Mouse (Mus musculus) embryonic facial prominence, embryonic 14.5 days (tissue): ENCODE measurements at regions not wholly inside any gene's neighbourhood (a gene's known extent, or its start where the extent isn't known, plus 50 kb on each side); places are given as distances from the start of the nearest gene placed in this dataset.

Experiments
- ATAC-seq: fragments of 200-750 bp; cut with Nextera tagmentation; 2 replicates; pipeline ENCODE4 v1.8.0; 2017; ENCODE audit warnings: low read depth, moderate number of reproducible peaks, moderate TSS enrichment
- DNase-seq: peaks from one replicate; pipeline ENCODE4 v3.0.0-alpha.2; 2015; ENCODE audit warnings: low spot score
- H3K27ac ChIP-seq: fragments of 300-500 bp; sonication (generic); replicated peaks from 2 replicates; pipeline ENCODE4 v1.5.1; 2014; ENCODE audit warnings: low read depth, mild to moderate bottlenecking, low read length, moderate library complexity
- H3K27me3 ChIP-seq: fragments of 300-500 bp; sonication (generic); replicated peaks from 2 replicates; pipeline ENCODE4 v1.6.1; 2014; ENCODE audit warnings: low read length; ENCODE audit not compliant: control insufficient read depth, insufficient read depth
- H3K36me3 ChIP-seq: fragments of 300-500 bp; sonication (generic); 2 replicates; pipeline ENCODE4 v1.6.1; 2014; ENCODE audit warnings: low read length, mixed read lengths; ENCODE audit not compliant: control insufficient read depth, insufficient read depth
- H3K4me1 ChIP-seq: fragments of 300-500 bp; sonication (generic); 2 replicates; pipeline ENCODE4 v1.6.1; 2014; ENCODE audit warnings: antibody characterized with exemption, low read length; ENCODE audit not compliant: control insufficient read depth, insufficient read depth
- H3K4me2 ChIP-seq: fragments of 300-500 bp; sonication (generic); 2 replicates; pipeline ENCODE4 v1.6.1; 2014; ENCODE audit warnings: low read depth, mild to moderate bottlenecking, low read length, moderate library complexity, mixed read lengths
- H3K4me3 ChIP-seq: fragments of 300-500 bp; sonication (generic); 2 replicates; pipeline ENCODE4 v1.5.1; 2014; ENCODE audit warnings: low read depth, mild to moderate bottlenecking, low read length
- H3K9ac ChIP-seq: fragments of 300-500 bp; sonication (generic); 2 replicates; pipeline ENCODE4 v1.6.1; 2014; ENCODE audit warnings: low read depth, mild to moderate bottlenecking, low read length, moderate library complexity, mixed read lengths
- H3K9me3 ChIP-seq: fragments of 300-500 bp; sonication (generic); 2 replicates; pipeline ENCODE4 v1.6.1; 2016; ENCODE audit warnings: low read length; ENCODE audit not compliant: control insufficient read depth
- WGBS: fragments of 180-500 bp; shearing (Covaris S2); extraction: QIAGEN DNeasy Blood & Tissue Kit; methylation state at CpG from one replicate; pipeline ENCODE4 v1.1.7; 2014; 5-methylcytosine and 5-hydroxymethylcytosine counted together

DNA sequence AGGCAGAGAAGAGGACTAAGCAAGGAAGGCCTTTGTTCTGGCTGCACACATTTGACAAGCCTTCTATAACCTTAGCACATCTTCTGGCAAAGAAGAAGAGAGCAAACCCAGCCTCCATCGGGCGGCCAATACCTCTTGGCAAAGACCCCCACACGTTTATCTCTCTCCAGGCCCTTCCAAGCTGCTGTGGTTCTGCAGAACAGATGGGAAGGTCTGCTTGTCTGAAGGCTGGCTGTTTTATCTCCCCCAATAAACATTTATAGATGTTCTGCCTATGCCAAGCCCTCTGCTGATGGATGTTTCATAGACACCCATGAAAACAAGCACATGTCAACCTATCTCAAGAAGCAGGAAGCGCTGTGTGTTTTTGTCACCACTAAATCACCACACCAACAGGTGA is 339.4 kb upstream of the Rarb start:
- Histone ChIP-seq H3K9me3 (no peaks in the 10 kb centered on the region), H3K27ac (no peak overlapping the region), H3K9ac (no peak overlapping the region), H3K4me1 (no peaks in the 10 kb centered on the region), H3K4me2 (no peak overlapping the region), H3K27me3 (no peaks in the 10 kb centered on the region), H3K4me3 (no peak overlapping the region), H3K36me3 (no peaks in the 10 kb centered on the region)
- no peak for ATAC-seq
- DNase-seq = no peak
- WGBS = 71% methylated on average over 4 of the region's 4 CpGs

DNA sequence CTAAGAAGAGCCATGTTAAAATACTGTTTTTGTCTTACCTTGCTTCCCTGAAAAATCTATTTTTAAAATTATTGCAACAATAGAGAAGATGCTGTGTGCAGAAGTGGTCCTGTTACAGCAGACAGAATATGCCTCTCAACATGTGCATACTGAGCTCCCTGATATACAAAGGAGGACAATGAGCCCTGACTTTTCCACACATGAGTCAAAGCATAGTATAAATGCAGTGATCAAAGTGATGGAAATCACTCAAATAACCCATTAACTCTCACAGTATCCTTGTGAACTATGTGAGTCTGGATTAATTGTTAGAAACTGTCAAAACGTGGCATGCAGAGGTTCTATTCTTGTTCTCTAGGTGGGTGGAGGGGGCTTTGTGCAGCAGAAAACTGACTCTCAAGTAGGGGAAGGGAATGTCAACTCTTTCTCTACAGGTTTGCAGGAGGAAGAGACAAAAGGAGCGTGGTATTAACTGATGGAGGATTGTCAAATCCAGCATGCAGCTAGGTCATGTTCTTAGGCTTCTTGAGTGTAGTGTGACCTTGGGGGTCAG is 337.5 kb upstream of the Rarb start:
- ATAC-seq (no peak), DNase-seq (no peak)
- no peak overlapping the region for H3K4me3 ChIP-seq
- no peaks in the 10 kb centered on the region for H3K36me3 ChIP-seq
- no peaks in the 10 kb centered on the region for H3K9me3 ChIP-seq
- no peaks in the 10 kb centered on the region for H3K4me1 ChIP-seq
- H3K9ac ChIP-seq = no peak overlapping the region
- no peak overlapping the region for H3K4me2 ChIP-seq
- H3K27me3 ChIP-seq = no peaks in the 10 kb centered on the region
- no peak overlapping the region for H3K27ac ChIP-seq
- 63% methylated on average over 2 of the region's 2 CpGs for WGBS

DNA sequence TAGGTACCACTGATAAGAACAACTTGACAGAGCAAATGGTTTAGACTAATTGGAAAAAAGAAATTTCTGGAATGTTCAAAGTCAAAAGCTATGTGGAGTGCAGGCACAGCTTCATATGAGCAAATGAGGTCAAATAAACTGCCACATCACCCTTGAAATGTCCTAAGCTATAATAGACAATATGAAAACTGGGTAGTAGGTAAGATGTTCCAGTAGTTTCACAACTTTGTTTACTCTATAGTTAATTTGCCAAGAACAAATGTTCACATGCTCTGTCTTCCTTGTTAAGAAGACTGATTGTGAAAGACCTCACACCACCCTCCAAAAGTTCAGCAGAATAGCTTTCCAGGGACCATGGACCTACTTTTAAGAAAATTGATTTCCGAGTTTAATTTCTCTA is 301.7 kb upstream of the Rarb start:
- H3K4me2 ChIP-seq = no peak overlapping the region
- WGBS = 93% methylated on average over 1 of the region's 1 CpGs
- ATAC-seq (no peak), DNase-seq (no peak)
- no peaks in the 10 kb centered on the region for H3K9me3 ChIP-seq
- H3K27me3 ChIP-seq = no peaks in the 10 kb centered on the region
- H3K9ac ChIP-seq = no peak overlapping the region
- no peaks in the 10 kb centered on the region for H3K36me3 ChIP-seq
- no peak overlapping the region for H3K4me3 ChIP-seq
- H3K4me1 ChIP-seq = no peaks in the 10 kb centered on the region
- H3K27ac ChIP-seq = no peak overlapping the region

DNA sequence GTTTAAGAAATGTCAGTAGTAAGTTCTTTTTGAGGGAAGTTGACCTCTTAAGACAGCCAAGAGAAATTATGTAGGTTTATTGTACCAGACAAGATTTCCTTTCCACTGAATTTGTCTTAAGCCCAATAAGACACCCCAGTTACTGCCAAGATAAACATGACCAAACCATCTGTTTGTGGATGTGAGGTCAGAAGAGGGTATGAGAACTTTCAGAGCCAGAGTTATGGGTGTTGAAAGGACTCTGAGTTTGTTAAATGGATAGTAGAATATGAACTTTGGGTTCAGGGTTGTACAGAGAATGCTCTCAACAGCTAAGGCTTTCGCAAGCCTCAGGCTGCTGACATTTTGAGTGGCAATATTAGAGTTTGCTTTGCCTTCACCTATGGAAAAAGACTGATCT is 287.7 kb upstream of the Rarb start:
- Histone ChIP-seq H3K9me3 (no peaks in the 10 kb centered on the region), H3K36me3 (no peaks in the 10 kb centered on the region), H3K9ac (no peak overlapping the region), H3K27me3 (no peaks in the 10 kb centered on the region), H3K4me2 (no peak overlapping the region), H3K27ac (no peak overlapping the region), H3K4me3 (no peak overlapping the region), H3K4me1 (no peaks in the 10 kb centered on the region)
- DNase-seq (no peak), ATAC-seq (no peak)
- 82% methylated on average over 1 of the region's 1 CpGs for WGBS

DNA sequence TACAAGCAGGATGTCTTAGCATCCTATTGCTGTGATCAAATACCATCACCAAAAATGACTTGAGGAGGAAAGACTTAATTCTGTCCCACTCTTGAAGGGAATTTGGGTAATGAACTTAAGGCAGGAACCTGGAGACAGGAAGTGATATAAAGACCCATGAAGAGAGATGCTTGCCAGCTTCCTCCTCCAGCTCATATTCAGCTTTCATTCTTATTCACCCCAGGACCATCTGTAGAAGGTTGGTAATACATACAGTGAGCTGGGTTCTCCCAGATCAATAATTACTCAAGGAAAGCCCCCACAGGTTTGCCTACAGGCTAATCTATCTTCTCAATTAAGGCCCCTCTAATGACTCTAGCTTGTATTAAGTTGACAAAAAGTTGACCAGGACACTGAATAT is 283.5 kb upstream of the Rarb start:
- no peak for DNase-seq
- no peak overlapping the region for H3K4me2 ChIP-seq
- no peaks in the 10 kb centered on the region for H3K9me3 ChIP-seq
- H3K4me3 ChIP-seq = no peak overlapping the region
- no peaks in the 10 kb centered on the region for H3K27me3 ChIP-seq
- ATAC-seq = no peak
- no peaks in the 10 kb centered on the region for H3K36me3 ChIP-seq
- no peaks in the 10 kb centered on the region for H3K4me1 ChIP-seq
- no peak overlapping the region for H3K9ac ChIP-seq
- H3K27ac ChIP-seq = no peak overlapping the region

DNA sequence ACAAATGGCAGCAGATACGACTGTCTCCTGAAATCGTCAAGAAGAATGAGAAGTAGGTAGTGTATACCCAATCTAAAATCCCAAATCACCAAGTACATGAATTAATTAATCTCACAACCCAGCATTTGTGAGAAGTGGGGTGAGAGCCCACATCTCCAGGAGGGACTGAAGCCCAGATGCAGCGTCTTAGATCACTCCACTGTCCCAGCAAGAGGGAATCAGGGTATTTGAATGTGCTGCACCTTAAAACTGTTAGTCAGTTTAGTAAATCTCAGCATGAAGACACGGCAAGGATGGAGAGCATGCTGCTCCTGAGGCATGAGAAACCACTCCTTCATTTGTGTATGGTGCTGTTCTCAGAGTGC is 271.6 kb upstream of the Rarb start:
- ATAC-seq = no peak
- no peaks in the 10 kb centered on the region for H3K36me3 ChIP-seq
- 57% methylated on average over 4 of the region's 4 CpGs for WGBS

DNA sequence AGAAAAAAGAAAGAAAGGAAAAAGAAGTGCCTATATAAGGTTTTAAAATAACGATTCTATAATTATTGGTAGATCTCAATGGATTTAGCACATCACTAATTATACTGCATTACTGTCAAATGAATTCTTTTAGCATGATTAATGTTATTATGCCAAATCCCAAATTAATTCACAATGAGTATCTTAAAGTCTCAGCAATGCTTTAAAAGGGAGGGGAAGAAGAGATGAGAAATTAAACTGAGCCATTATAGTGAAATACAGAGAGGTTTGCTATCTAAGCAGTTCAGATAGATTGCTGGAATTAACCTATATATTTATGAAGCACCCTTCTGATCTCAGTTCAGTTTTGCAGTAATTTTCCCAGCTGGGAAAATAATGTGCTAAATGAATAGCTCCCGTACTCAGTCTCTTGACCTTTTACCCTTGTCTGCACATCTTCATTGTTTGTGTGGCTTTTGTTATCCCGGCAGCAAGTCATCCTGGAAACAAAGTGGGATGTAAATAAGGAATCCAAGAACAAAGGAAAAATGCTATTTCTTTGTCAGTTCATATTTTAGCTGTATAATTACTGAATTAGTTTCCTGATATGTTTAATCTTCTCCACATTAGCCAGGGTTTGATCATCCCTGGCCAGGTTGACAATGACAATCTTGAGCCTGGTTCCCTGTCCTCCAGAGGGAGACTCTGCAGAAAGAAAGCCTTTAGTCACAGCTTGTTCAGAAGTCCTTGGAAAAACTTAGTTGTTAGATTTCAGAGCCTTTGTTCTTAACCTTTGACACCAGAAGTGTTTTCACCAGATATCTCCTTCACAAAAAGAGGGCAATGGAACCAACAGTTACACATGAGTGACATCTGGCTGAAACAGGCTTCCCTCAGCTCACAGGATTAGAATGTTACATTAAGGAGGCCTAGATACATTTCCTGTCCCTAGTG is 270.9 kb upstream of the Rarb start:
- no peak overlapping the region for H3K9ac ChIP-seq
- 44% methylated on average over 3 of the region's 3 CpGs for WGBS
- H3K4me1 ChIP-seq = no peaks in the 10 kb centered on the region
- ATAC-seq = no peak
- H3K4me2 ChIP-seq = no peak overlapping the region
- H3K27ac ChIP-seq = no peak overlapping the region
- DNase-seq = no peak
- H3K36me3 ChIP-seq = no peaks in the 10 kb centered on the region
- no peak overlapping the region for H3K4me3 ChIP-seq
- no peaks in the 10 kb centered on the region for H3K9me3 ChIP-seq
- H3K27me3 ChIP-seq = no peaks in the 10 kb centered on the region

More for the DNA sequence above, 271.6 kb upstream of the Rarb start:
- Histone ChIP-seq H3K9me3 (no peaks in the 10 kb centered on the region), H3K27ac (no peak overlapping the region), H3K9ac (no peak overlapping the region), H3K4me2 (no peak overlapping the region), H3K4me1 (no peaks in the 10 kb centered on the region), H3K4me3 (no peak overlapping the region), H3K27me3 (no peaks in the 10 kb centered on the region)
- DNase-seq = no peak

DNA sequence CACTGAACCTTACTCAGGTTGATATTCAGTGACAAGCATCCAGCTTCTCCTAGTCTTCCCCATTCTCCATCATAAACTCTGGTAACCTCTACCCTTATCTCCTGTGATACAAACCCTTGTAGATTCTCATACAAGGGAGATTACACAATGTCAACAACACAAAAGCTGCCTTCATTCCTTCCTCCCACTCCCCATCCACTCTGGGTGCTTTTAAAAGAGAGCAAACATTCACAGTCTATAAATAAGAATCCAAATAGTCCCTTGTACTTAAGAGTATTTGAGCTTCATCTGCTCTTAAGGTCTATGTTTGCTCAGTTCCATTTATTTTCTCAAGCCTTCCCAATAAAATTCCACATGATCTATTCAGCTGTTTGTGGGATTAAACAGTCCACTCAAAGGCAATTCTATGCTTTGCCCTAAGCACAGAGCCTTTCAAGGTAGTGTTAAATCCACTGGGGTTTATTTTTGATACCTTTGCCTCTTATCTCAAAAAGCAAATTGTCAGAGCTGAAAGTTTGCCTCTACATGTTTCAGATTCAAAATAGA is 270.2 kb upstream of the Rarb start:
- Histone ChIP-seq H3K27ac (no peak overlapping the region), H3K9ac (no peak overlapping the region), H3K4me2 (no peak overlapping the region), H3K27me3 (no peaks in the 10 kb centered on the region), H3K4me3 (no peak overlapping the region), H3K4me1 (no peaks in the 10 kb centered on the region), H3K36me3 (no peaks in the 10 kb centered on the region), H3K9me3 (no peaks in the 10 kb centered on the region)
- ATAC-seq (no peak), DNase-seq (no peak)

- DNase-seq (no peak), ATAC-seq (no peak)
- H3K9ac ChIP-seq = no peak overlapping the region
- no peaks in the 10 kb centered on the region for H3K9me3 ChIP-seq
- WGBS = 82% methylated on average over 1 of the region's 1 CpGs
- no peak overlapping the region for H3K4me2 ChIP-seq
- H3K27me3 ChIP-seq = no peaks in the 10 kb centered on the region
- no peak overlapping the region for H3K4me3 ChIP-seq
- H3K4me1 ChIP-seq = no peaks in the 10 kb centered on the region
- no peaks in the 10 kb centered on the region for H3K36me3 ChIP-seq
- H3K27ac ChIP-seq = no peak overlapping the region
Observed at GRCm38 (mm10) chr14:17087828-17088227, 268.9 kb upstream of the Rarb start.
